13 mouse cellular contexts compared by ENCODE assay signal in genomic region chr14:77632466-77633171, GRCm38 (mm10).
DNase-seq lines count a peak whose midpoint lies in the region; ATAC-seq and TF ChIP-seq lines count a peak whose summit lies in the region.
"Had no signal": no experiment of that assay in that cellular context is flagged by ENCODE, and none has a peak within 500 bp of the region (broad histone marks: within the 10 kb centered on the region; RNA-seq: fewer than 3 reads in every experiment).

No protein-coding gene starts in this region.

- no peak overlapping the region for H3K4me2 ChIP-seq in forebrain, embryonic 12.5 days
- no peak overlapping the region for H3K4me2 ChIP-seq in forebrain, embryonic 14.5 days (ENCODE audit: low read length)
- H3K4me2 ChIP-seq in lung, embryonic 16.5 days (ENCODE audit: low read depth, low read length): no peak overlapping the region
- H3K4me2 ChIP-seq in midbrain, embryonic 15.5 days: no peak overlapping the region
- H3K4me2 ChIP-seq: liver, embryonic 15.5 days had no signal

- TF ChIP-seq CTCF in embryonic fibroblast, embryonic 13.5 days (IDR thresholded peaks at IDR 0.05; ENCODE audit: borderline replicate concordance, insufficient read depth, low read length): no peak

- TF ChIP-seq POLR2A in embryonic fibroblast, embryonic 13.5 days (IDR thresholded peaks at IDR 0.05; ENCODE audit: low read depth, low read length): no peak

- H3K27ac ChIP-seq in forebrain, embryonic 12.5 days: peak overlapping the region; percentile 42; the same call in 1 of the 2 replicates
- no peak overlapping the region for H3K27ac ChIP-seq in forebrain, embryonic 14.5 days (ENCODE audit: low read depth, low read length)
- H3K27ac ChIP-seq in lung, embryonic 16.5 days (ENCODE audit: low read length): no peak overlapping the region
- H3K27ac ChIP-seq in embryonic fibroblast, embryonic 13.5 days (ENCODE audit: insufficient read depth, low read length): peak overlapping the region; percentile 42; the same call in 1 of the 2 replicates
- peak overlapping the region; percentile 8; the same call in 1 of the 2 replicates for H3K27ac ChIP-seq in midbrain, embryonic 15.5 days
- H3K27ac ChIP-seq: liver, embryonic 15.5 days had no signal

- ATAC-seq in forebrain, embryonic 12.5 days (ENCODE audit: low FRiP score): no peak
- no peak for ATAC-seq in forebrain, embryonic 14.5 days
- 0 out of 2 replicates have a peak, but pooled peaks have one; percentile 5 for ATAC-seq in lung, embryonic 16.5 days (ENCODE audit: low read depth)
- no peak for ATAC-seq in midbrain, embryonic 15.5 days (replicated peaks)

- H3K4me1 ChIP-seq in forebrain, embryonic 12.5 days: peaks cover 66% of the 10 kb centered on the region
- peaks cover 38% of the 10 kb centered on the region for H3K4me1 ChIP-seq in forebrain, embryonic 14.5 days (ENCODE audit: control insufficient read depth, insufficient read depth, low read length)
- peaks cover 12% of the 10 kb centered on the region for H3K4me1 ChIP-seq in lung, embryonic 16.5 days (replicated peaks; ENCODE audit: control insufficient read depth, insufficient read depth, low read length)
- H3K4me1 ChIP-seq in embryonic fibroblast, embryonic 13.5 days (ENCODE audit: control insufficient read depth, insufficient read depth, low read length): peaks cover 9% of the 10 kb centered on the region; the same call in 1 of the 2 replicates
- peaks cover 19% of the 10 kb centered on the region; the same call in 1 of the 2 replicates for H3K4me1 ChIP-seq in midbrain, embryonic 15.5 days
- H3K4me1 ChIP-seq: liver, embryonic 15.5 days had no signal

- no peaks in the 10 kb centered on the region for H3K9me3 ChIP-seq in forebrain, embryonic 12.5 days
- no peaks in the 10 kb centered on the region for H3K9me3 ChIP-seq in forebrain, embryonic 14.5 days (replicated peaks; ENCODE audit: control insufficient read depth, low read length)
- no peaks in the 10 kb centered on the region for H3K9me3 ChIP-seq in lung, embryonic 16.5 days (ENCODE audit: control insufficient read depth, low read length)
- H3K9me3 ChIP-seq in midbrain, embryonic 15.5 days: no peaks in the 10 kb centered on the region
- H3K9me3 ChIP-seq: liver, embryonic 15.5 days had no signal

- no peak overlapping the region for H3K4me3 ChIP-seq in forebrain, embryonic 12.5 days (replicated peaks)
- H3K4me3 ChIP-seq in forebrain, embryonic 14.5 days (ENCODE audit: low read depth, low read length): no peak overlapping the region
- no peak overlapping the region for H3K4me3 ChIP-seq in lung, embryonic 16.5 days (ENCODE audit: low read length)
- no peak overlapping the region for H3K4me3 ChIP-seq in embryonic fibroblast, embryonic 13.5 days (ENCODE audit: insufficient read depth, low read length)
- H3K4me3 ChIP-seq in midbrain, embryonic 15.5 days: no peak overlapping the region
- H3K4me3 ChIP-seq: liver, embryonic 15.5 days had no signal

- WGBS in forebrain, embryonic 12.5 days: 81% methylated on average over 10 of the region's 10 CpGs
- 79% methylated on average over 10 of the region's 10 CpGs for WGBS in forebrain, embryonic 14.5 days
- WGBS in lung, embryonic 16.5 days: 84% methylated on average over 10 of the region's 10 CpGs
- 71% methylated on average over 10 of the region's 10 CpGs for WGBS in midbrain, embryonic 15.5 days

- no peaks in the 10 kb centered on the region for H3K36me3 ChIP-seq in forebrain, embryonic 12.5 days (replicated peaks)
- no peaks in the 10 kb centered on the region for H3K36me3 ChIP-seq in forebrain, embryonic 14.5 days (ENCODE audit: control insufficient read depth, insufficient read depth, low read length)
- no peaks in the 10 kb centered on the region for H3K36me3 ChIP-seq in lung, embryonic 16.5 days (ENCODE audit: control insufficient read depth, insufficient read depth, low read length)
- no peaks in the 10 kb centered on the region for H3K36me3 ChIP-seq in midbrain, embryonic 15.5 days (replicated peaks)
- H3K36me3 ChIP-seq: liver, embryonic 15.5 days had no signal

- H3K9ac ChIP-seq in forebrain, embryonic 12.5 days: no peak overlapping the region
- H3K9ac ChIP-seq in forebrain, embryonic 14.5 days (ENCODE audit: low read length): no peak overlapping the region
- no peak overlapping the region for H3K9ac ChIP-seq in lung, embryonic 16.5 days (ENCODE audit: low read length)
- no peak overlapping the region for H3K9ac ChIP-seq in midbrain, embryonic 15.5 days
- H3K9ac ChIP-seq: liver, embryonic 15.5 days had no signal

- H3K27me3 ChIP-seq in forebrain, embryonic 12.5 days: peaks cover 29% of the 10 kb centered on the region
- H3K27me3 ChIP-seq in forebrain, embryonic 14.5 days (replicated peaks; ENCODE audit: control insufficient read depth, insufficient read depth, low read length): no peaks in the 10 kb centered on the region
- H3K27me3 ChIP-seq in lung, embryonic 16.5 days (ENCODE audit: control insufficient read depth, insufficient read depth, low read depth, low read length): no peaks in the 10 kb centered on the region
- no peaks in the 10 kb centered on the region for H3K27me3 ChIP-seq in midbrain, embryonic 15.5 days (replicated peaks)
- H3K27me3 ChIP-seq: liver, embryonic 15.5 days had no signal

- no peak for DNase-seq in forebrain, embryonic 14.5 days (ENCODE audit: low spot score)
- no peak for DNase-seq in lung, postnatal 36 days
- no peak for DNase-seq in adrenal gland, postnatal 36 days
- DNase-seq in right cerebral cortex, postnatal 36 days (ENCODE audit: low spot score in 2 of 2): no peak
- DNase-seq: cerebellum, adult 9-10 months; embryo, embryonic 11 days; heart, adult 18-20 months; heart, postnatal 4 days had no signal

Comparison
In these comparisons a context has a peak if more than half of its experiments do, and no peak if none do; other contexts are left out.
1. H3K27ac ChIP-seq: peak in forebrain, embryonic 12.5 days (single experiment), embryonic fibroblast, embryonic 13.5 days (single experiment) and midbrain, embryonic 15.5 days (single experiment); none in forebrain, embryonic 14.5 days (single experiment) and lung, embryonic 16.5 days (single experiment).